Mouse (Mus musculus): ENCODE results near the gene Zmym4.
"Not testable (repeated sequence)": the region's sequence is repeated elsewhere in the genome, so short reads cannot be mapped to it uniquely, and the experiment has no call there.

Zmym4 gene

GRCm38 (mm10) chr4:126967864-126968821 lies at the start of gene Zmym4:
TSS of gene Zmym4 (minus strand) at chr4:126968135.
- peak; percentile 95 for DNase-seq (ENCODE audit: low spot score)

DNA sequence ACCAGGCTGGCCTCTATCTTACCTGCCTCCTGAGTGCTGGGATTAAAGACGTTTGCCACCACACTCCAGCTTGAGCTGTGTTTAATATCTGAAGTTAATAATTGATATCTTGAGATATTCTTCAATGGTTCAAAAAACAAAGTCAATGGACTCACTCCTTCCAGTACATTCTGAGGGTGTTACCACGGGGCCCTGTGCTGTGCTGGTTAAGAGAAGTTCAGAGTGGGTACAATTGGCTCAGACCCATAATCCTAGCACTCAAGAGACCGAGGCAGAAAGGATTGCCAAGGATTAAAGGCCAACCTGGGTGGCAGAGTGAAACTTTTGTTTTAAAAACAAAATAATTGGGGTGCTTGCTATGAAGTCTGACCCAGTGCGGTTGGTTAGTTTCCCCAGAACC lies 48.4 kb upstream of the Zmym4 start:
- no peak for DNase-seq (ENCODE audit: low spot score)

DNA sequence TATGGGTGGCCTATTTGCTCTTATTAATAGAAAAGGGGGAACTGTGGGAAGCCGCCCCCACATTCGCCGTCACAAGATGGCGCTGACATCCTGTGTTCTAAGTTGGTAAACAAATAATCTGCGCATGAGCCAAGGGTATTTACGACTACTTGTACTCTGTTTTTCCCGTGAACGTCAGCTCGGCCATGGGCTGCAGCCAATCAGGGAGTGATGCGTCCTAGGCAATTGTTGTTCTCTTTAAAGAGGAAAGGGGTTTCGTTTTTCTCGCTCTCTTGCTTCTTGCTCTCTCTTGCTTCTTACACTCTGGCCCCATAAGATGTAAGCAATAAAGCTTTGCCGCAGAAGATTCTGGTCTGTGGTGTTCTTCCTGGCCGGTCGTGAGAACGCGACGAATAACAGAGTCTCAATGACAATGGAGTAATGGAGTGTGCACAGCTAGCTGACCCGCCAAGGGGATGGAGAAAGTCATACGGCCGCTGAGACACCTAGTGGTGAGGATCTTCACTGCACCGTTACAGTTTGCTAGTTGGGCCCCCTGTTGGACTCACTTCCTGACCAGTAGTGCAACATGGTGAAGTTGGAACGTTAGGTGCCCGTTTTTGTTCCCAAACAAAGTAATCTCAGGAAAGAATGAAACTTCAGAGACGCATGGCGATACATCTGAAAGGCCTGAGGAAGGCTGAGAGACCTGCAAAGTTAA lies 47.5 kb upstream of the Zmym4 start:
- DNase-seq (ENCODE audit: low spot score), result peak; percentile 86

- peak; percentile 74 for DNase-seq (ENCODE audit: low spot score)
Measured at GRCm38 (mm10) chr4:127005113-127005936, 37.4 kb upstream of the Zmym4 start.

GRCm38 (mm10) chr4:127004384-127004783 lies 36.4 kb upstream of the Zmym4 start:
- DNase-seq (ENCODE audit: low spot score), result no peak

- no peak for DNase-seq (ENCODE audit: low spot score)
Measured at GRCm38 (mm10) chr4:127000601-127001105, 32.7 kb upstream of the Zmym4 start.

DNA sequence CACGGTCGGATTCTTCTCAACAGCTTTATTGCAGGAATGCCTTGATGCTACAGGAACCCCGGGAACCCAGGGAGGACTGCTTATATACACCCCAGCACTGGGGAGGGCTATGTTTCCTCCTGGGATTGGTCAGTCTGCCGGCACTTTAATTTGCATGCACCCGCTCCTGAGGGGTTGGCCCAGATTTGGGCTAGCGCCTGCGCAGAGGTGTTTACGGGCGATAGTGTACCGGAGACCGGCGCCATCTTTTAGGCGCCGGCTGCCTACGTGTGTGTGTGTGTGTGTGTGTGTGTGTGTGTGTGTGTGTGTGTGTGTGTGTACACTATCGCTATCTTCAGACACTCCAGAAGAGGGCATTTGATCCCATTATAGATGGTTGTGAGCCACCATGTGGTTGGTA lies 31.4 kb upstream of the Zmym4 start:
- DNase-seq (ENCODE audit: low spot score), result not testable (repeated sequence)

DNA sequence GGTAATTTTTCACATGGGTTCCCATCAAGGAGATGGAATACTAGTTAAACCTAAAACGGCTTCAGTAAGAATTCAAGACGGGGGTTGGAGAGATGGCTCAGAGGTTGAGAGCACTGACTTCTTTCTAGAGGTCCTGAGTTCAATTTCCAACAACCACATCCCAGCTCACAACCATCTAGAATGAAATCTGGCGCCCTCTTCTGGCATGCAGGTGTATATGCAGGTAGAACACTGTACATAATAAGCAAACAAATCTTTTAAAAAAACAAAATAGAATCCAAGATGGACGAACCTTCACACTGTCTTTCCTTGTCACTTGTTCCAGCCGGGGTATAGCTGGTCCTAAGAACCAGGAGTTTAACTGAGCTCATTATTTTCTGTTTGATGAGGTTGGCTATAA lies 24.4 kb upstream of the Zmym4 start:
- no peak for DNase-seq (ENCODE audit: low spot score)

- no peak for DNase-seq (ENCODE audit: low spot score)
Measured at GRCm38 (mm10) chr4:126990553-126990952, 22.6 kb upstream of the Zmym4 start.

DNA sequence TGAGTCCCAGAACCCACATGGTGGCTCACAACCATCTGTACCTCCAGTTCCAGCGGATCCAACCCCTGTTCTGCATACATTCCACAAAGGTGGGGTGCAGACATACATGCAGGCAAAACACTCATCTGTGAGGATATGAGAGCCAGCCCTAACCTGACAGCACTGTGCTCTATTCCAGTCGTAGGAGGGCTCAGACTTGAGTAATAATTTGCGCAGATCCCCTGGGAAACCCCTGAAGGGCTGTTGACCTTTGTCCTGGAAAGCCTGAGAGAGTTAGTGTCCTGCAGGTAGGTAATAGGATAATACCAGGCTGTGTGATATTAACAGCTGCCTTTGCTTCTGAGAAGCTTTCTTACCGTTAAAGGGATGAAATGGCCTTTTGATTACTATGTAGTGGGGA lies 20.6 kb upstream of the Zmym4 start:
- no peak for DNase-seq (ENCODE audit: low spot score)

DNA sequence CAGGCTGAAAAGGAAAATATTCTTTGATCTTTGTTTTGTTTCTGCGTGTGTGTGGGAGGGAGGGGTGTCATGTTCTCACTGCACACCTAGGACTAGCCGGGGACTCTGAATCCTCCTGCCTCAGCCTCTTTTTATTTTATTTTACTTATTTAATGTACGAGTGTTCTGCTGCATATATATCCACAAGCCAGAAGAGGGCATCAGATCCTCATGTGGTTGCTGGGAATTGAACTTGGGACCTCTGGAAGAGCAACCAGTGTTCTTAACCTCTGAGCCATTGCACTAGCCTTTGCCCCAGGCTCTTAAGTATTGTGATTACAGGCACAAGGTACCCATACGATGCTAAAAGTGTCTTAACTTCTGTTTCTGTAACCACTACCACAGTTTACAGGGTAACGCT lies 18.8 kb upstream of the Zmym4 start:
- no peak for DNase-seq (ENCODE audit: low spot score)

DNA sequence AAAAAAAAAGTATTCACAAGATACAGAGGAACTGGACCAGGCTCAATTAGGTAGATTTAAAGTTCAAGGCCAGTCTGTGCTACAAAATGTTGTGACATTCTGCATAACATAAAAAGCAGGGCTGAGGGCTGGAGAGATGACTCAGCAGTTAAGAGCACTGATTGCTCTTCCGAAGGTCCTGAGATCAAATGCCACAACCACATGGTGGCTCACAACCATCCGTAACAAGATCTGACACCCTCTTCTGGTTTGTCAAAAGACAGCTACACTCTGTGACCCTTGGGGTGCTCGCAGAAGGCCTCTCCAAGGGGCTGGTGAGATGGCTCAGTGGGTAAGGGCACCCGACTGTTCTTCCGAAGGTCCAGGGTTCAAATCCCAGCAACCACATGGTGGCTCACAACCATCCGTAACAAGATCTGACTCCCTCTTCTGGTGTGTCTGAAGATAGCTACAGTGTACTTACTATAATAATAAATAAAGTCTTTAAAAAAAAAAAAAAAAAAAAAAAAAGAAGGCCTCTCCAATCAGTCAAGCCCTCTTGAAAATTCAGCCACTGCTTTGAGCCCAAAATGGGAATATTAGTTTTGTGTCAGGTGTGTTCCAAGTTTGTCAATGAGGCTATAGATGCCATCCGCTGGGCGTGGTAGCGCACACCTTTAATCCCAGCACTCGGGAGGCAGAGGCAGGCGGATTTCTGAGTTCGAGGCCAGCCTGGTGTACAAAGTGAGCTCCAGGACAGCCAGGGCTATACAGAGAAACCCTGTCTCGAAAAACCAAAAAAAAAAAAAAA lies 16.0 kb upstream of the Zmym4 start:
- DNase-seq (ENCODE audit: low spot score), result not testable (repeated sequence)

GRCm38 (mm10) chr4:126983321-126983720 lies 15.4 kb upstream of the Zmym4 start:
- DNase-seq (ENCODE audit: low spot score), result no peak

DNA sequence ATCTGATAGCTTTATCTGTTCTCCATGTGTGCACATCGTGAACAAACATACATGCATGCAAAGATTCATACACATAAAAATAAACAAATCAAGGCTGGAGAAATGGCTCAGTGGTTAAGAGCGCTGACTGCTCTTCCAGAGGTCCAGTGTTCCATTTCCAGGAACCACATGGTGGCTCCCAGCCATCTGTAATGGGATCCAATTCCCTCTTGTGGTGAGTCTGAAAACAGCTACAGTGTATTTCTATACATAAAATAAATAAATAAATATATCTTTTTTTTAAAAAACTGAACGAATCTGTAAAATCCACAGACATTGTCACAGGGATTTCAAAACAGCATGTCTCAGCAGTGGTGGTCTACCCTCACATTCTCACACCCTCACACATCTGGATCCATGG lies 10.8 kb upstream of the Zmym4 start:
- no peak for DNase-seq (ENCODE audit: low spot score)

GRCm38 (mm10) chr4:126977467-126977866 lies 9.5 kb upstream of the Zmym4 start:
- DNase-seq (ENCODE audit: low spot score), result peak; percentile 70

DNA sequence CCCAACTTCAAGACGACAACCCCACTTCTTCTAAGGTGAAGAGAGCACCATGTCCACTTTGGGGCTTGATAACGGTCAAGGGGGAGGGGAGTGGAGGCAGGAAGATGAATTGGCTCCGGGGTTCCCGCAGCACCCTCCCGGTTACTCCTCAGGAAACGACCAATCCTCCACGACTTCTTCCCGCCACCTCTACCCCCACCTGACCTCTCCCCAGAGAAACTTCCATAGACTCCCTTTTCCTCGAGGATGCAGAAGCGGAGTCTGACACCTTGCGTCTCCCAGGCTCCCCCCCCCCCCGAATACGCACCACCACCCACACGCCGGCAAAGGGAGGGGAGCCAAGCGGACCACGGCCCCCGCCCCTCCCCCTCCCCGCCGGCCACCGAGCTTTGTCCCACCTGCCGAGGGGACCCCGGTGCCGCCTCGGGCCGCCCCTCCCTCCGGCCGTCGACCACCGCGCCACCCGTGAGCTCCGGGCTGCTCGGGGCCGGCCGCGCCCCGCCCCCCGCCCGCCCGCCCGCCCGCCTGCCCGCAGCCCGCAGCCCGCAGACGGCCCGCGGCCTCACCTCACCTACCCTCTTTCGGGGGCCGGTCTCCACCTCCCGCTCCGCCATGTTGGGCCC lies 583 bp downstream of the Zmym4 start:
- peak; percentile 53 for DNase-seq (ENCODE audit: low spot score)

DNA sequence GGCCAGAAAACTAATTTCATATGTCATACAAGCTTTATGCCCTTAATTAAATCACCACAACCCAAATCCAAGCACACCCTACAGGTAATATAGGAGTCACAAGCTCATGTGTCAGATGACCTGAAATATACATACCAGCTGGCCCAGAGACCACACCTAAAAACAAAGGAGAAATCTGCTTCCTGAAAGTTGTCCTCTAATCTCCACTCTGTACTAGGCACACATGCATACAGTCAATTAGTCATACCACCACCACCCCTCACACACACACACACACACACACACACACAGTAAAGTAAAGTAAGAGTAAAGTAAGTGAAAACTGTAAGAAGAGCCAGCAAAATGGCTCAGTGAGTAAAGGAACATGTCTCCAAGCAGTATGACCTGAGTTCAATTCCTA lies 9.3 kb downstream of the Zmym4 start:
- DNase-seq (ENCODE audit: low spot score), result no peak

GRCm38 (mm10) chr4:126958261-126958660 lies 9.7 kb downstream of the Zmym4 start:
- no peak for DNase-seq (ENCODE audit: low spot score)

DNA sequence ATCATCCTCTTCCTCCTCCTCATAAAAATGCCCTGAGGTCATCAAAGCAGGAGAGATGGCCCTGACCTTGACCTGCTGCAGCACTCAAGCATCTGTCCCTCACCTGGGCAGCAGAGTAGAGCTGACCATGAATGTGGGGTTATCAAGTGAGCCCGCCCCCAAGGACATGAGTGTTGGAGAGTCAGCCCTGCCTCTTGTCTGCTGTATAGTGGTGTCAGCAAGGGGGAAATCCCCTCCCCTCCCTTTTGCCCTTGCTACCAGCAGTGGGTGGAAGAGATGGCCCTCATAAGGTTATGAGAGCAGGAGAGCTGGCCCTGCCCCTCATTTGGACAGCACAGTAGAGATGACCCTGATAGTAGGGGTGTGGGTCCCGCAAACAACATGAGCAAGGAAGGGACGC lies 10.5 kb downstream of the Zmym4 start:
- DNase-seq (ENCODE audit: low spot score), result no peak

DNA sequence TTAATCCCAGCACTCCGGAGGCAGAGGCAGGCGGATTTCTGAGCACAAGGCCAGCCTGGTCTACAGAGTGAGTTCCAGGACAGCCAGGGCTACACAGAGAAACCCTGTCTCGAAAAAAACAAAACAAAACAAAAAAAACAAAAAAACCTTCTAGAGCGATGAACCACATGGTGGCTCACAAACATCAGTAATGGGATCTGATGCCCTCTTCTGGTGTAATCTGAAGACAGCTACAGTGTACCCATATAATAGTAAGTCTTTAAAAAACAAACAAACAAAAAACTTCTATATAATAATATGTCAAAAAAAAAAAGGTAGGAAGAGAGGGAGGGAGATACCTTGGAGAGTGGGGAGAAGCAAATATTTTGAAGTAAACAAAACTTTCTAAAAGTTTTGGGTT lies 17.1 kb downstream of the Zmym4 start:
- not testable (repeated sequence) for DNase-seq (ENCODE audit: low spot score)

- no peak for DNase-seq (ENCODE audit: low spot score)
Measured at GRCm38 (mm10) chr4:126943421-126943820, 24.5 kb downstream of the Zmym4 start.
